Mouse (Mus musculus): Measurements from ENCODE around the gene Pdia4.
A peak's percentile ranks its signal among the peaks of the same experiment; 100 is the strongest.
"Not testable (repeated sequence)": the region's sequence is repeated elsewhere in the genome, so short reads cannot be mapped to it uniquely, and the experiment has no call there.

Gene Pdia4

GRCm38 (mm10) chr6:47813257-47813878 is at the start of gene Pdia4:
Pdia4 (minus strand) TSS chr6:47813430.
- DNase-seq (ENCODE audit: low read depth, low spot score): peak; percentile 99

- DNase-seq (ENCODE audit: low read depth, low spot score): not testable (repeated sequence)
These were observed 44.5 kb upstream of the Pdia4 start for GRCm38 (mm10) chr6:47857729-47858128.

- DNase-seq (ENCODE audit: low read depth, low spot score): no peak
These were observed 44.0 kb upstream of the Pdia4 start for GRCm38 (mm10) chr6:47857241-47857640.

- no peak for DNase-seq (ENCODE audit: low read depth, low spot score)
These were observed 32.5 kb upstream of the Pdia4 start for GRCm38 (mm10) chr6:47845779-47846178.

GRCm38 (mm10) chr6:47842337-47842736 is 29.1 kb upstream of the Pdia4 start:
- no peak for DNase-seq (ENCODE audit: low read depth, low spot score)

GRCm38 (mm10) chr6:47841831-47842230 is 28.6 kb upstream of the Pdia4 start:
- no peak for DNase-seq (ENCODE audit: low read depth, low spot score)

- no peak for DNase-seq (ENCODE audit: low read depth, low spot score)
These were observed 27.8 kb upstream of the Pdia4 start for GRCm38 (mm10) chr6:47841077-47841476.

GRCm38 (mm10) chr6:47837630-47838029 is 24.4 kb upstream of the Pdia4 start:
- no peak for DNase-seq (ENCODE audit: low read depth, low spot score)

GRCm38 (mm10) chr6:47835984-47836521 is 22.8 kb upstream of the Pdia4 start:
- peak; percentile 64 for DNase-seq (ENCODE audit: low read depth, low spot score)

GRCm38 (mm10) chr6:47835482-47835983 is 22.3 kb upstream of the Pdia4 start, which contains the start of gene Zfp398:
Zfp398 (plus strand) TSS chr6:47835661.
- peak; percentile 94 for DNase-seq (ENCODE audit: low read depth, low spot score)

GRCm38 (mm10) chr6:47832220-47832619 is 19.0 kb upstream of the Pdia4 start:
- no peak for DNase-seq (ENCODE audit: low read depth, low spot score)

GRCm38 (mm10) chr6:47830104-47831078 is 17.2 kb upstream of the Pdia4 start, which contains the start of gene Zfp786:
Zfp786 (minus strand) TSS chr6:47830867.
- DNase-seq (ENCODE audit: low read depth, low spot score): peak; percentile 89

GRCm38 (mm10) chr6:47828950-47829349 is 15.7 kb upstream of the Pdia4 start:
- peak; percentile 73 for DNase-seq (ENCODE audit: low read depth, low spot score)

GRCm38 (mm10) chr6:47827462-47827861 is 14.2 kb upstream of the Pdia4 start:
- no peak for DNase-seq (ENCODE audit: low read depth, low spot score)

- no peak for DNase-seq (ENCODE audit: low read depth, low spot score)
These were observed 11.0 kb upstream of the Pdia4 start for GRCm38 (mm10) chr6:47824241-47824640.

- DNase-seq (ENCODE audit: low read depth, low spot score): no peak
These were observed 8.5 kb upstream of the Pdia4 start for GRCm38 (mm10) chr6:47821776-47822175.

- no peak for DNase-seq (ENCODE audit: low read depth, low spot score)
These were observed 8.0 kb upstream of the Pdia4 start for GRCm38 (mm10) chr6:47821236-47821635.

GRCm38 (mm10) chr6:47819626-47820325 is 6.5 kb upstream of the Pdia4 start:
- no peak for DNase-seq (ENCODE audit: low read depth, low spot score)

- peak; percentile 72 for DNase-seq (ENCODE audit: low read depth, low spot score)
These were observed 5.5 kb upstream of the Pdia4 start for GRCm38 (mm10) chr6:47818721-47819120.

- DNase-seq (ENCODE audit: low read depth, low spot score): no peak
These were observed 2.9 kb upstream of the Pdia4 start for GRCm38 (mm10) chr6:47816151-47816550.

GRCm38 (mm10) chr6:47812271-47812915 is 837 bp downstream of the Pdia4 start:
- peak; percentile 39 for DNase-seq (ENCODE audit: low read depth, low spot score)
